Mouse (Mus musculus): ENCODE measurements around the gene Kif1c.

DNA sequence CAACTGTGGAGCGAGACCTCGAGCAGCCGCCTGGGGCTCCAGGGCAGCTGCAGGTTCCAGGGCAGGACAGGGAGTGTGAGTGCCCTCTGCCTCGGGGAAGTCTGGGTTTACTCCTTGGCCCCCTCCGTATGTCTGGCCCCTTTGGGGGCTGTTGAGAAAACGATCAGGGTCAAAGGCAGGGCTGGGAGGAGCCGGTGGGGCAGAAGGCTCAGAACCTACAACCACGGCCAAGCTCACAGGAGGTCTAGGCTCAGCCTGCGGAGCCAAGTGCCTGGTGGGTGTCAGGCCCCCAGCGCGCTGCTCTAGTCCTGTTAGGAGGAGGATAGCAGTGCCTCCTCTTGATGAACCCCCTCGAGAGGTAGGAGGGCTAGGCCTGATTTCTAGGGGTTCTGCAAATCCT lies 19.2 kb upstream of the Kif1c start:
- TF ChIP-seq CTCF (IDR thresholded peaks at IDR 0.05; ENCODE audit: insufficient read depth, low read length) (no peak), POLR2A (IDR thresholded peaks at IDR 0.05; ENCODE audit: borderline replicate concordance, extremely low read depth, low read depth, low read length) (no peak)
